Mouse (Mus musculus) liver, embryonic 16.5 days (tissue): ENCODE measurements around the gene Pi4k2b. TPM values are rescaled to one million over a fixed set of nuclear protein-coding genes. Genes with fewer than 3 reads are reported as not detected.
"Not testable (repeated sequence)": the region's sequence is repeated elsewhere in the genome, so short reads cannot be mapped to it uniquely, and the experiment has no call there.

ENCODE experiments used
- ATAC-seq: fragments of 200-750 bp; cut with Nextera tagmentation; 2 replicates; pipeline ENCODE4 v1.8.0; 2017; ENCODE audit warnings: low read depth, mild to moderate bottlenecking, moderate number of reproducible peaks, moderate library complexity
- H3K27ac ChIP-seq: fragments of 300-500 bp; sonication (generic); 2 replicates; pipeline ENCODE4 v1.5.1; 2014; ENCODE audit warnings: mild to moderate bottlenecking, low read length
- H3K27me3 ChIP-seq: fragments of 300-500 bp; sonication (generic); 2 replicates; pipeline ENCODE4 v1.6.1; 2014; ENCODE audit warnings: low read depth, low read length, mixed read lengths; ENCODE audit not compliant: control insufficient read depth, insufficient read depth
- H3K36me3 ChIP-seq: fragments of 300-500 bp; sonication (generic); 2 replicates; pipeline ENCODE4 v1.6.1; 2014; ENCODE audit warnings: mild to moderate bottlenecking; ENCODE audit not compliant: control insufficient read depth, insufficient read depth
- H3K4me1 ChIP-seq: fragments of 300-500 bp; sonication (generic); 2 replicates; pipeline ENCODE4 v1.6.1; 2014; ENCODE audit warnings: low read depth, low read length, mixed read lengths; ENCODE audit not compliant: control insufficient read depth
- H3K4me2 ChIP-seq: fragments of 300-500 bp; sonication (generic); 2 replicates; pipeline ENCODE4 v1.6.1; 2014; ENCODE audit warnings: low read depth, low read length, mixed read lengths
- H3K4me3 ChIP-seq: fragments of 300-500 bp; sonication (generic); 2 replicates; pipeline ENCODE4 v1.5.1; 2014; ENCODE audit warnings: low read depth, mild to moderate bottlenecking, low read length
- H3K9ac ChIP-seq: fragments of 300-500 bp; sonication (generic); 2 replicates; pipeline ENCODE4 v1.6.1; 2014; ENCODE audit warnings: low read depth, low read length
- H3K9me3 ChIP-seq: fragments of 300-500 bp; sonication (generic); replicated peaks from 2 replicates; pipeline ENCODE4 v1.6.1; 2016; ENCODE audit warnings: low read length; ENCODE audit not compliant: control insufficient read depth
- WGBS: fragments of 180-500 bp; shearing (Covaris S2); extraction: QIAGEN DNeasy Blood & Tissue Kit; methylation state at CpG from one replicate; pipeline ENCODE4 v1.1.7; 2014; ENCODE audit not compliant: insufficient replicate concordance; 5-methylcytosine and 5-hydroxymethylcytosine counted together
- polyA plus RNA-seq: library from polyadenylated mRNA; unstranded; fragments of >200 nt; fragmentation: Nextera tagmentation; extraction: Ambion mirVana; gene quantifications from 2 replicates; pipeline ENCODE4 v1.2.1, GENCODE M21; 2015

The Pi4k2b gene
- polyA plus RNA-seq, 1 experiment from 2014 or later, result 14.4 TPM

- Histone ChIP-seq H3K27ac (no peak overlapping the region), H3K4me3 (no peak overlapping the region), H3K36me3 (peaks cover 5% of the 10 kb centered on the region), H3K9me3 (no peaks in the 10 kb centered on the region), H3K4me2 (no peak overlapping the region), H3K9ac (no peak overlapping the region), H3K4me1 (no peaks in the 10 kb centered on the region), H3K27me3 (no peaks in the 10 kb centered on the region)
- WGBS, result 91% methylated on average over 7 of the region's 7 CpGs
- no peak for ATAC-seq
Measured at GRCm38 (mm10) chr5:52762586-52762985, 21.2 kb downstream of the Pi4k2b start.

GRCm38 (mm10) chr5:52774267-52774666, 32.9 kb downstream of the Pi4k2b start:
- Histone ChIP-seq H3K9ac (no peak overlapping the region), H3K4me3 (no peak overlapping the region), H3K9me3 (no peaks in the 10 kb centered on the region), H3K27ac (no peak overlapping the region), H3K4me2 (no peak overlapping the region), H3K27me3 (no peaks in the 10 kb centered on the region), H3K4me1 (peaks cover 19% of the 10 kb centered on the region), H3K36me3 (peaks cover 2% of the 10 kb centered on the region)
- ATAC-seq, result no peak
- 71% methylated on average over 5 of the region's 5 CpGs for WGBS

GRCm38 (mm10) chr5:52775237-52775636, 33.9 kb downstream of the Pi4k2b start, which contains the start of gene Zcchc4:
Gene Zcchc4 (plus strand): TSS chr5:52775409.
- H3K4me2 ChIP-seq, result peak within 1 kb of the TSS; percentile 36; the same call in 1 of the 2 replicates

GRCm38 (mm10) chr5:52776466-52777354, 35.3 kb downstream of the Pi4k2b start:
- Histone ChIP-seq H3K27ac (peak overlapping the region; percentile 27), H3K4me2 (peak overlapping the region; percentile 36; the same call in 1 of the 2 replicates), H3K4me1 (peaks cover 19% of the 10 kb centered on the region)
- WGBS, result 66% methylated on average over 8 of the region's 8 CpGs
- H3K27me3 ChIP-seq, H3K4me3 ChIP-seq, H3K9me3 ChIP-seq, H3K36me3 ChIP-seq, H3K9ac ChIP-seq: not testable (repeated sequence)
- peak; percentile 95 for ATAC-seq

More at GRCm38 (mm10) chr5:52775237-52775636, 33.9 kb downstream of the Pi4k2b start, which contains the start of gene Zcchc4:
- H3K27ac ChIP-seq, result peak within 1 kb of the TSS; percentile 27
- H3K4me3 ChIP-seq, result no peak within 1 kb of the TSS
- H3K9ac ChIP-seq, result no peak within 1 kb of the TSS
- peaks cover 19% of the 10 kb centered on the region for H3K4me1 ChIP-seq
- no peaks in the 10 kb centered on the region for H3K27me3 ChIP-seq
- H3K9me3 ChIP-seq, result no peaks in the 10 kb centered on the region
- no peak for ATAC-seq
- no peaks in the 10 kb centered on the region; the same call in 1 of the 2 replicates for H3K36me3 ChIP-seq
- WGBS, result 81% methylated on average over 8 of the region's 8 CpGs

- H3K9me3 ChIP-seq, result no peaks in the 10 kb centered on the region
- peak overlapping the region; percentile 82 for H3K9ac ChIP-seq
- no peaks in the 10 kb centered on the region for H3K36me3 ChIP-seq
- peak overlapping the region; percentile 73 for H3K4me2 ChIP-seq
- H3K27ac ChIP-seq, result peak overlapping the region; percentile 72; the same call in 1 of the 2 replicates
- H3K4me1 ChIP-seq, result peaks cover 9% of the 10 kb centered on the region
- H3K4me3 ChIP-seq, result peak overlapping the region; percentile 89
- 4% methylated on average over 37 of the region's 37 CpGs for WGBS
- H3K27me3 ChIP-seq, result no peaks in the 10 kb centered on the region
- peak; percentile 95 for ATAC-seq
Measured at GRCm38 (mm10) chr5:52782523-52783250, 41.3 kb downstream of the Pi4k2b start.

- under 1% methylated on average over 9 of the region's 9 CpGs for WGBS
- peaks cover 9% of the 10 kb centered on the region for H3K4me1 ChIP-seq
- H3K36me3 ChIP-seq, result no peaks in the 10 kb centered on the region
- H3K9ac ChIP-seq, result peak overlapping the region; percentile 82
- no peaks in the 10 kb centered on the region for H3K9me3 ChIP-seq
- H3K27me3 ChIP-seq, result no peaks in the 10 kb centered on the region
- peak overlapping the region; percentile 73 for H3K4me2 ChIP-seq
- ATAC-seq, result peak; percentile 46; the same call in 1 of the 2 replicates
- H3K27ac ChIP-seq, result peak overlapping the region; percentile 72; the same call in 1 of the 2 replicates
- H3K4me3 ChIP-seq, result peak overlapping the region; percentile 89
Measured at GRCm38 (mm10) chr5:52783251-52783620, 41.9 kb downstream of the Pi4k2b start.

- 74% methylated on average over 2 of the region's 2 CpGs for WGBS
- Histone ChIP-seq H3K27me3 (no peaks in the 10 kb centered on the region), H3K4me1 (peaks cover 9% of the 10 kb centered on the region), H3K4me3 (no peak overlapping the region), H3K9me3 (no peaks in the 10 kb centered on the region), H3K27ac (no peak overlapping the region), H3K36me3 (no peaks in the 10 kb centered on the region), H3K9ac (no peak overlapping the region), H3K4me2 (peak overlapping the region; percentile 73)
- no peak for ATAC-seq
Measured at GRCm38 (mm10) chr5:52783957-52784356, 42.6 kb downstream of the Pi4k2b start.

- Histone ChIP-seq H3K4me3 (no peak overlapping the region), H3K27me3 (no peaks in the 10 kb centered on the region), H3K9me3 (no peaks in the 10 kb centered on the region), H3K27ac (no peak overlapping the region), H3K4me2 (no peak overlapping the region), H3K4me1 (peaks cover 9% of the 10 kb centered on the region), H3K36me3 (no peaks in the 10 kb centered on the region), H3K9ac (no peak overlapping the region)
- 32% methylated on average over 7 of the region's 7 CpGs for WGBS
- ATAC-seq, result no peak
Measured at GRCm38 (mm10) chr5:52786556-52787322, 45.4 kb downstream of the Pi4k2b start.
